In the genomic region with DNA sequence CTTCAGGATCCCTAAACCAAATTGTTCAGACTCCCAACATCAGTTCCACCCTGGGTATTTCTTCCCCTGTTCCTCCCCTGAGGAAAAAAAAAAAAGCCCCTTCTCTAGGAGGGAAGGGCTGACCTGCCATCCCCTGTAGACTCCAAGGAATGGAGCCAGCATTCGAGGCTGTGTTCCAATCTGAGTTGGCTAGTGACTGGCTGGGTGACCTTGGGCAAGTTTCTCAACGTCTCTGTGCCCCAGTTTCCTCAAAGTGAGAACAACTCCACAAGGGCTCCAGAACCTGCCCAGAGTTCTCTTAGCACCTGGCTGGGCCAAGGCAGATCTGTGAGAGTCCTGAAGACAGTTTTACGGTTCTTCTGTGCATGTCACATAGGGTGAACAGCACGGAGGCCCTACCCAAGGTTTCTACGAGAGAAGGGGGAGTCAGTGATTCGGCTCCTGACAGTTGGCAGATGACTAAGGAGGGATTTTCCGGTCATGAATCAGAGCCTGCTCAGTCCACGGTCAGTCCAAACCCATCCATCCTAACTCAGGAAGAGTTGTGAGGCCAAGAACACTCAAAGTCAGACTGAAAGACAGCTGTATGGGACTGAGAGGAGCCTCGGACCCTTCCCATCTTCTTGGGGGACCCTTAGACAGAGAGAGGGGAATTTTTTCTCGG, we compare ENCODE assay signal across 8 mouse cellular contexts. TPM values are rescaled to one million over a fixed set of nuclear protein-coding genes. Genes with fewer than 3 reads are reported as not detected.
A peak's percentile ranks its signal among the peaks of the same experiment; 100 is the strongest.
DNase-seq lines count a peak whose midpoint lies in the region; ATAC-seq and TF ChIP-seq lines count a peak whose summit lies in the region.

No protein-coding gene starts in this region.

- TF ChIP-seq CTCF in ES-Bruce4 (IDR thresholded peaks at IDR 0.05; ENCODE audit: low read depth, low read length) = no peak

- ATAC-seq in forebrain, embryonic 12.5 days (ENCODE audit: low FRiP score) = no peak
- no peak for ATAC-seq in limb, embryonic 12.5 days (ENCODE audit: insufficient number of reproducible peaks, insufficient read depth, low FRiP score, low TSS enrichment, low read depth)
- no peak for ATAC-seq in stomach, embryonic 14.5 days (ENCODE audit: insufficient number of reproducible peaks, insufficient read depth, low FRiP score, low read depth)

- no peaks in the 10 kb centered on the region for H3K27me3 ChIP-seq in ES-Bruce4 (ENCODE audit: control insufficient read depth, insufficient read depth, low read length, poor library complexity, severe bottlenecking)
- H3K27me3 ChIP-seq in forebrain, embryonic 12.5 days = no peaks in the 10 kb centered on the region
- no peaks in the 10 kb centered on the region for H3K27me3 ChIP-seq in limb, embryonic 12.5 days
- H3K27me3 ChIP-seq in stomach, embryonic 14.5 days (ENCODE audit: control insufficient read depth, insufficient read depth, low read length) = no peaks in the 10 kb centered on the region

- no peak for TF ChIP-seq POLR2A in ES-Bruce4 (IDR thresholded peaks at IDR 0.05; ENCODE audit: insufficient read depth, low read length)

- 43% methylated on average over 10 of the region's 10 CpGs for whole genome bisulfite sequencing in forebrain, embryonic 12.5 days
- WGBS in limb, embryonic 12.5 days = 32% methylated on average over 10 of the region's 10 CpGs
- 18% methylated on average over 10 of the region's 10 CpGs for WGBS in stomach, embryonic 14.5 days

- H3K4me3 ChIP-seq in ES-Bruce4 (ENCODE audit: low read depth, low read length) = peak overlapping the region; percentile 72
- H3K4me3 ChIP-seq in forebrain, embryonic 12.5 days (replicated peaks) = peak overlapping the region; percentile 75
- peak overlapping the region; percentile 96 for H3K4me3 ChIP-seq in limb, embryonic 12.5 days (replicated peaks)
- peak overlapping the region; percentile 89 for H3K4me3 ChIP-seq in stomach, embryonic 14.5 days (ENCODE audit: low read depth, low read length)

- peak overlapping the region; percentile 95 for H3K9ac ChIP-seq in ES-Bruce4 (ENCODE audit: low read depth, poor library complexity, severe bottlenecking)
- H3K9ac ChIP-seq in forebrain, embryonic 12.5 days = peak overlapping the region; percentile 96
- peak overlapping the region; percentile 95 for H3K9ac ChIP-seq in limb, embryonic 12.5 days (replicated peaks)
- H3K9ac ChIP-seq in stomach, embryonic 14.5 days (replicated peaks; ENCODE audit: low read depth, low read length) = peak overlapping the region; percentile 79

- peak overlapping the region; percentile 79 for H3K4me2 ChIP-seq in forebrain, embryonic 12.5 days
- peak overlapping the region; percentile 91 for H3K4me2 ChIP-seq in limb, embryonic 12.5 days
- H3K4me2 ChIP-seq in stomach, embryonic 14.5 days (replicated peaks; ENCODE audit: low read depth, low read length) = peak overlapping the region; percentile 89

- H3K36me3 ChIP-seq in ES-Bruce4 (ENCODE audit: control insufficient read depth, insufficient read depth, low read length, poor library complexity, severe bottlenecking) = no peaks in the 10 kb centered on the region
- peaks cover 40% of the 10 kb centered on the region for H3K36me3 ChIP-seq in forebrain, embryonic 12.5 days (replicated peaks)
- peaks cover 40% of the 10 kb centered on the region for H3K36me3 ChIP-seq in limb, embryonic 12.5 days
- peaks cover 4% of the 10 kb centered on the region; the same call in 1 of the 2 replicates for H3K36me3 ChIP-seq in stomach, embryonic 14.5 days (ENCODE audit: control insufficient read depth, insufficient read depth, low read length)

- H3K27ac ChIP-seq in ES-Bruce4 (ENCODE audit: insufficient read depth, low read length) = no peak overlapping the region
- peak overlapping the region; percentile 72; the same call in 1 of the 2 replicates for H3K27ac ChIP-seq in forebrain, embryonic 12.5 days
- H3K27ac ChIP-seq in limb, embryonic 12.5 days = peak overlapping the region; percentile 56; the same call in 1 of the 2 replicates
- H3K27ac ChIP-seq in stomach, embryonic 14.5 days (ENCODE audit: low read length) = peak overlapping the region; percentile 61; the same call in 1 of the 2 replicates

- no peaks in the 10 kb centered on the region for H3K9me3 ChIP-seq in ES-Bruce4 (replicated peaks; ENCODE audit: control insufficient read depth, insufficient read depth, low read length, poor library complexity, severe bottlenecking)
- no peaks in the 10 kb centered on the region for H3K9me3 ChIP-seq in forebrain, embryonic 12.5 days
- no peaks in the 10 kb centered on the region for H3K9me3 ChIP-seq in limb, embryonic 12.5 days
- no peaks in the 10 kb centered on the region for H3K9me3 ChIP-seq in stomach, embryonic 14.5 days (ENCODE audit: control insufficient read depth, low read depth, low read length)

- peak; percentile 34 to 42 for DNase-seq in heart, adult 18-20 months
- no peak for DNase-seq in heart, postnatal 4 days
- DNase-seq in frontal cortex, postnatal 10 days (ENCODE audit: low spot score in 2 of 2) = no peak
- DNase-seq in layer of hippocampus, adult 8-10 months (ENCODE audit: low spot score in 2 of 2) = no peak

- no peak for TF ChIP-seq EP300 in ES-Bruce4 (IDR thresholded peaks at IDR 0.05; ENCODE audit: insufficient read depth, low read depth, low read length)

- peaks cover 2% of the 10 kb centered on the region for H3K4me1 ChIP-seq in ES-Bruce4 (ENCODE audit: control insufficient read depth, insufficient read depth, low read length)
- peaks cover 37% of the 10 kb centered on the region for H3K4me1 ChIP-seq in forebrain, embryonic 12.5 days
- peaks cover 22% of the 10 kb centered on the region for H3K4me1 ChIP-seq in limb, embryonic 12.5 days (replicated peaks)
- H3K4me1 ChIP-seq in stomach, embryonic 14.5 days (ENCODE audit: control insufficient read depth, insufficient read depth, low read length) = peaks cover 16% of the 10 kb centered on the region; the same call in 1 of the 2 replicates

RNA-seq across cellular contexts. Expression of a gene that starts 1.0 kb away (rescaled TPM):
- total RNA-seq in heart, adult 18-20 months (2021) = 1 to 10 TPM; 6.4 to 6.6 TPM
- total RNA-seq in heart, postnatal 4 days (2021) = 10 to 100 TPM; 12.8 to 13.8 TPM
- 14.8 and 15.4 TPM in 2 replicates for polyA plus RNA-seq in ES-Bruce4 (2011; ENCODE audit: insufficient read depth, insufficient read length, low read depth, missing spikeins)
- polyA plus RNA-seq in forebrain, embryonic 12.5 days (2016; fragmentation: Nextera tagmentation; extraction: Ambion mirVana) = 47.7 and 53.4 TPM in 2 replicates
- polyA plus RNA-seq in limb, embryonic 12.5 days (2016; fragmentation: Nextera tagmentation; extraction: Ambion mirVana) = 33.1 and 34.3 TPM in 2 replicates
- 9.3 and 9.5 TPM in 2 replicates for polyA plus RNA-seq in stomach, embryonic 14.5 days (2014; fragmentation: Nextera tagmentation; extraction: Ambion mirVana)
- total RNA-seq in layer of hippocampus, adult 8-10 months (2022) = 10 to 100 TPM; 15.1 to 17.6 (median 16.6) TPM

RNA-seq across cellular contexts. Expression of a gene that starts 13.6 kb away (rescaled TPM):
- total RNA-seq in heart, adult 18-20 months (2021) = 100 to 1,000 TPM; 213 to 219 TPM
- 100 to 1,000 TPM; 218 to 233 TPM for total RNA-seq in heart, postnatal 4 days (2021)
- 90.6 and 92.0 TPM in 2 replicates for polyA plus RNA-seq in ES-Bruce4 (2011; ENCODE audit: insufficient read depth, insufficient read length, low read depth, missing spikeins)
- polyA plus RNA-seq in forebrain, embryonic 12.5 days (2016; fragmentation: Nextera tagmentation; extraction: Ambion mirVana) = 267 and 271 TPM in 2 replicates
- 338 and 352 TPM in 2 replicates for polyA plus RNA-seq in limb, embryonic 12.5 days (2016; fragmentation: Nextera tagmentation; extraction: Ambion mirVana)
- polyA plus RNA-seq in stomach, embryonic 14.5 days (2014; fragmentation: Nextera tagmentation; extraction: Ambion mirVana) = 341 and 358 TPM in 2 replicates
- total RNA-seq in layer of hippocampus, adult 8-10 months (2022) = 100 to 1,000 TPM in 2 of 4 experiments, 10 to 100 TPM in 2; 94.5 to 137 (median 106) TPM

RNA-seq across cellular contexts. Expression of a gene that starts 21.2 kb away (rescaled TPM):
- 10 to 100 TPM; 12.0 to 15.1 TPM for total RNA-seq in heart, adult 18-20 months (2021)
- total RNA-seq in heart, postnatal 4 days (2021) = 10 to 100 TPM; 14.4 to 19.2 TPM
- 37.1 and 38.0 TPM in 2 replicates for polyA plus RNA-seq in ES-Bruce4 (2011; ENCODE audit: insufficient read depth, insufficient read length, low read depth, missing spikeins)
- polyA plus RNA-seq in forebrain, embryonic 12.5 days (2016; fragmentation: Nextera tagmentation; extraction: Ambion mirVana) = 49.1 and 60.1 TPM in 2 replicates
- 78.4 and 80.1 TPM in 2 replicates for polyA plus RNA-seq in limb, embryonic 12.5 days (2016; fragmentation: Nextera tagmentation; extraction: Ambion mirVana)
- polyA plus RNA-seq in stomach, embryonic 14.5 days (2014; fragmentation: Nextera tagmentation; extraction: Ambion mirVana) = 69.7 and 73.7 TPM in 2 replicates
- total RNA-seq in layer of hippocampus, adult 8-10 months (2022) = 10 to 100 TPM; 17.8 to 25.8 (median 20.0) TPM

RNA-seq across cellular contexts. Expression of a gene that starts 34.3 kb away (rescaled TPM):
- 10 to 100 TPM in 1 of 2 experiments, 1 to 10 TPM in 1; 8.8 to 11.0 TPM for total RNA-seq in heart, adult 18-20 months (2021)
- total RNA-seq in heart, postnatal 4 days (2021) = 10 to 100 TPM; 11.0 to 16.2 TPM
- 21.3 and 25.7 TPM in 2 replicates for polyA plus RNA-seq in ES-Bruce4 (2011; ENCODE audit: insufficient read depth, insufficient read length, low read depth, missing spikeins)
- polyA plus RNA-seq in forebrain, embryonic 12.5 days (2016; fragmentation: Nextera tagmentation; extraction: Ambion mirVana) = 20.6 and 29.1 TPM in 2 replicates
- polyA plus RNA-seq in limb, embryonic 12.5 days (2016; fragmentation: Nextera tagmentation; extraction: Ambion mirVana) = 19.0 and 20.3 TPM in 2 replicates
- 20.2 and 20.7 TPM in 2 replicates for polyA plus RNA-seq in stomach, embryonic 14.5 days (2014; fragmentation: Nextera tagmentation; extraction: Ambion mirVana)
- total RNA-seq in layer of hippocampus, adult 8-10 months (2022) = 10 to 100 TPM; 22.7 to 30.9 (median 27.0) TPM

RNA-seq across cellular contexts. Expression of a gene that starts 50.9 kb away (rescaled TPM):
- 1 to 10 TPM in 1 of 2 experiments, not detected in 1; 1.2 TPM for total RNA-seq in heart, adult 18-20 months (2021)
- 1 to 10 TPM; 3.6 to 4.3 TPM for total RNA-seq in heart, postnatal 4 days (2021)
- polyA plus RNA-seq in ES-Bruce4 (2011; ENCODE audit: insufficient read depth, insufficient read length, low read depth, missing spikeins) = 3.0 and 4.3 TPM in 2 replicates
- 5.9 and 6.0 TPM in 2 replicates for polyA plus RNA-seq in forebrain, embryonic 12.5 days (2016; fragmentation: Nextera tagmentation; extraction: Ambion mirVana)
- 3.3 and 5.5 TPM in 2 replicates for polyA plus RNA-seq in limb, embryonic 12.5 days (2016; fragmentation: Nextera tagmentation; extraction: Ambion mirVana)
- 3.3 and 5.0 TPM in 2 replicates for polyA plus RNA-seq in stomach, embryonic 14.5 days (2014; fragmentation: Nextera tagmentation; extraction: Ambion mirVana)
- 1 to 10 TPM; 1.0 to 3.7 (median 2.8) TPM for total RNA-seq in layer of hippocampus, adult 8-10 months (2022)

Comparison
In these comparisons a context has a peak if more than half of its experiments do, and no peak if none do; other contexts are left out.
1. DNase-seq: peak in heart, adult 18-20 months (2 of 2); none in heart, postnatal 4 days (single experiment), frontal cortex, postnatal 10 days (0 of 2) and layer of hippocampus, adult 8-10 months (0 of 2).
2. Peak in every context shown above with its lines, with median percentiles within 50 percentile points of each other: H3K4me3 ChIP-seq, H3K9ac ChIP-seq and H3K4me2 ChIP-seq.